Mouse (Mus musculus): ENCODE results near the gene Skap2. TPM values are rescaled to one million over a fixed set of nuclear protein-coding genes. Genes with fewer than 3 reads are reported as not detected.

Skap2 gene
- total RNA-seq, 2 experiments from 2014 or later = 3.9 to 4.3 TPM

- no peak for DNase-seq (ENCODE audit: low spot score)
Observed at GRCm38 (mm10) chr6:52005963-52006648, 6.2 kb downstream of the Skap2 start.

GRCm38 (mm10) chr6:52005616-52005962 is 6.8 kb downstream of the Skap2 start:
- DNase-seq (ENCODE audit: low spot score) = no peak

- DNase-seq (ENCODE audit: low spot score) = no peak
Observed at GRCm38 (mm10) chr6:52004995-52005394, 7.4 kb downstream of the Skap2 start.

- DNase-seq (ENCODE audit: low spot score) = peak; percentile 38
Observed at GRCm38 (mm10) chr6:52002676-52003075, 9.7 kb downstream of the Skap2 start.

GRCm38 (mm10) chr6:51999157-51999478 is 13.2 kb downstream of the Skap2 start:
- no peak for DNase-seq (ENCODE audit: low spot score)

- no peak for DNase-seq (ENCODE audit: low spot score)
Observed at GRCm38 (mm10) chr6:51998409-51999156, 13.8 kb downstream of the Skap2 start.

GRCm38 (mm10) chr6:51987999-51988398 is 24.4 kb downstream of the Skap2 start:
- no peak for DNase-seq (ENCODE audit: low spot score)

- DNase-seq (ENCODE audit: low spot score) = no peak
Observed at GRCm38 (mm10) chr6:51977638-51978037, 34.7 kb downstream of the Skap2 start.

GRCm38 (mm10) chr6:51975751-51976150 is 36.6 kb downstream of the Skap2 start:
- DNase-seq (ENCODE audit: low spot score) = no peak

GRCm38 (mm10) chr6:51958992-51959391 is 53.4 kb downstream of the Skap2 start:
- DNase-seq (ENCODE audit: low spot score) = no peak

GRCm38 (mm10) chr6:51956048-51956792 is 56.1 kb downstream of the Skap2 start:
- DNase-seq (ENCODE audit: low spot score) = no peak

- DNase-seq (ENCODE audit: low spot score) = no peak
Observed at GRCm38 (mm10) chr6:51947661-51948060, 64.7 kb downstream of the Skap2 start.

GRCm38 (mm10) chr6:51944916-51945315 is 67.4 kb downstream of the Skap2 start:
- DNase-seq (ENCODE audit: low spot score) = no peak

- no peak for DNase-seq (ENCODE audit: low spot score)
Observed at GRCm38 (mm10) chr6:51933998-51934397, 78.4 kb downstream of the Skap2 start.

GRCm38 (mm10) chr6:51933034-51933611 is 79.2 kb downstream of the Skap2 start:
- DNase-seq (ENCODE audit: low spot score) = no peak

- DNase-seq (ENCODE audit: low spot score) = no peak
Observed at GRCm38 (mm10) chr6:51927101-51927500, 85.2 kb downstream of the Skap2 start.

GRCm38 (mm10) chr6:51921831-51922230 is 90.5 kb downstream of the Skap2 start:
- DNase-seq (ENCODE audit: low spot score) = no peak

- no peak for DNase-seq (ENCODE audit: low spot score)
Observed at GRCm38 (mm10) chr6:51908495-51908894, 103.9 kb downstream of the Skap2 start.

GRCm38 (mm10) chr6:51905659-51906058 is 106.7 kb downstream of the Skap2 start:
- DNase-seq (ENCODE audit: low spot score) = no peak

- DNase-seq (ENCODE audit: low spot score) = no peak
Observed at GRCm38 (mm10) chr6:51901544-51901943, 110.8 kb downstream of the Skap2 start.

GRCm38 (mm10) chr6:51898318-51898994 is 113.9 kb downstream of the Skap2 start:
- no peak for DNase-seq (ENCODE audit: low spot score)

- no peak for DNase-seq (ENCODE audit: low spot score)
Observed at GRCm38 (mm10) chr6:51895753-51896152, 116.6 kb downstream of the Skap2 start.
